ENCODE assay signal across 8 mouse cellular contexts in genomic region chr5:67260531-67261371, GRCm38 (mm10). TPM values are rescaled to one million over a fixed set of nuclear protein-coding genes. Genes with fewer than 3 reads are reported as not detected.
DNase-seq lines count a peak whose midpoint lies in the region; ATAC-seq and TF ChIP-seq lines count a peak whose summit lies in the region.

TSS of gene Tmem33 (plus strand) at chr5:67260565.

- peak; percentile 69; the same call in 1 of the 2 replicates for TF ChIP-seq POLR2A in heart, adult 2 months (IDR thresholded peaks at IDR 0.05; ENCODE audit: insufficient read depth, low read depth, low read length)

- peak within 1 kb of the TSS; percentile 94 for H3K4me3 ChIP-seq in embryonic facial prominence, embryonic 14.5 days (ENCODE audit: low read depth, low read length)
- H3K4me3 ChIP-seq in heart, adult 2 months: peak within 1 kb of the TSS; percentile 93
- H3K4me3 ChIP-seq in limb, embryonic 13.5 days: peak within 1 kb of the TSS; percentile 92
- H3K4me3 ChIP-seq in midbrain, embryonic 16.5 days (ENCODE audit: low read depth, low read length): peak within 1 kb of the TSS; percentile 97

- peak; percentile 99 for DNase-seq in 3T3-L1 (ENCODE audit: low read depth, low spot score)
- DNase-seq in adrenal gland, postnatal 4 days (ENCODE audit: low spot score in 2 of 2): peak; percentile 67 to 86
- DNase-seq in embryonic facial prominence, embryonic 14.5 days (ENCODE audit: low spot score): peak; percentile 98
- peak; percentile 91 to 95 for DNase-seq in heart, adult 2 months
- peak; percentile 96 to 97 for DNase-seq in kidney, adult 8-10 months
- peak; percentile 85 to 92 for DNase-seq in spleen, postnatal 10 days (ENCODE audit: low spot score in 2 of 2)

- no peaks in the 10 kb centered on the region for H3K27me3 ChIP-seq in embryonic facial prominence, embryonic 14.5 days (replicated peaks; ENCODE audit: control insufficient read depth, insufficient read depth, low read length)
- H3K27me3 ChIP-seq in heart, adult 2 months (ENCODE audit: control insufficient read depth, insufficient read depth, low read length): no peaks in the 10 kb centered on the region
- no peaks in the 10 kb centered on the region for H3K27me3 ChIP-seq in limb, embryonic 13.5 days
- no peaks in the 10 kb centered on the region for H3K27me3 ChIP-seq in midbrain, embryonic 16.5 days (ENCODE audit: control insufficient read depth, insufficient read depth, low read depth, low read length)

- peak within 1 kb of the TSS; percentile 93 for H3K27ac ChIP-seq in embryonic facial prominence, embryonic 14.5 days (replicated peaks; ENCODE audit: low read depth, low read length)
- peak within 1 kb of the TSS; percentile 95 for H3K27ac ChIP-seq in heart, adult 2 months
- H3K27ac ChIP-seq in limb, embryonic 13.5 days: peak within 1 kb of the TSS; percentile 93
- H3K27ac ChIP-seq in midbrain, embryonic 16.5 days (ENCODE audit: low read length): peak within 1 kb of the TSS; percentile 87

- no peaks in the 10 kb centered on the region for H3K9me3 ChIP-seq in embryonic facial prominence, embryonic 14.5 days (ENCODE audit: control insufficient read depth, low read length)
- no peaks in the 10 kb centered on the region for H3K9me3 ChIP-seq in limb, embryonic 13.5 days
- H3K9me3 ChIP-seq in midbrain, embryonic 16.5 days (replicated peaks; ENCODE audit: control insufficient read depth, low read length, poor library complexity, severe bottlenecking): no peaks in the 10 kb centered on the region

- peaks cover 5% of the 10 kb centered on the region for H3K4me1 ChIP-seq in embryonic facial prominence, embryonic 14.5 days (ENCODE audit: control insufficient read depth, insufficient read depth, low read length)
- H3K4me1 ChIP-seq in heart, adult 2 months (ENCODE audit: control insufficient read depth, insufficient read depth, low read length): peaks cover 2% of the 10 kb centered on the region; the same call in 1 of the 2 replicates
- H3K4me1 ChIP-seq in limb, embryonic 13.5 days: peaks cover 17% of the 10 kb centered on the region
- H3K4me1 ChIP-seq in midbrain, embryonic 16.5 days (ENCODE audit: control insufficient read depth, insufficient read depth, low read length): peaks cover 16% of the 10 kb centered on the region

- 0 out of 2 replicates have a peak, but pooled peaks cover 2% of the 10 kb centered on the region for H3K79me2 ChIP-seq in heart, adult 2 months (replicated peaks; ENCODE audit: control insufficient read depth, insufficient read depth, low read length)

- no peak for TF ChIP-seq CTCF in heart, adult 2 months (IDR thresholded peaks at IDR 0.05)

- peak; percentile 95 for ATAC-seq in embryonic facial prominence, embryonic 14.5 days (ENCODE audit: low read depth)
- ATAC-seq in limb, embryonic 13.5 days (ENCODE audit: low FRiP score, low read depth): peak; percentile 93
- peak; percentile 93 for ATAC-seq in midbrain, embryonic 16.5 days

- intact Hi-C loops in heart, adult 2 months (cut with DNase I): loop anchor here (2.0 to 5.0 kb wide), 2 partner anchors 46 to 167 kb away; partner anchors contain the start of genes Bend4 and Slc30a9

- TF ChIP-seq EP300 in heart, adult 2 months (IDR thresholded peaks at IDR 0.05; ENCODE audit: insufficient read depth, low read depth, low read length): peak; percentile 72

- WGBS in embryonic facial prominence, embryonic 14.5 days: under 1% methylated on average over 55 of the region's 67 CpGs
- WGBS in heart, adult 2 months: under 1% methylated on average over 67 of the region's 67 CpGs
- WGBS in limb, embryonic 13.5 days: under 1% methylated on average over 67 of the region's 67 CpGs
- under 1% methylated on average over 67 of the region's 67 CpGs for WGBS in midbrain, embryonic 16.5 days

- H3K4me2 ChIP-seq in embryonic facial prominence, embryonic 14.5 days (ENCODE audit: low read depth, low read length): peak within 1 kb of the TSS; percentile 78
- peak within 1 kb of the TSS; percentile 73 for H3K4me2 ChIP-seq in limb, embryonic 13.5 days (replicated peaks)
- peak within 1 kb of the TSS; percentile 84 for H3K4me2 ChIP-seq in midbrain, embryonic 16.5 days (ENCODE audit: low read length)

- H3K36me3 ChIP-seq in embryonic facial prominence, embryonic 14.5 days (ENCODE audit: control insufficient read depth, insufficient read depth, low read length): peaks cover 29% of the 10 kb centered on the region
- peaks cover 10% of the 10 kb centered on the region for H3K36me3 ChIP-seq in heart, adult 2 months (ENCODE audit: control insufficient read depth, insufficient read depth, low read length)
- H3K36me3 ChIP-seq in limb, embryonic 13.5 days: peaks cover 28% of the 10 kb centered on the region
- peaks cover 15% of the 10 kb centered on the region for H3K36me3 ChIP-seq in midbrain, embryonic 16.5 days (ENCODE audit: control insufficient read depth, insufficient read depth, low read length)

- H3K9ac ChIP-seq in embryonic facial prominence, embryonic 14.5 days (ENCODE audit: low read depth, low read length): peak within 1 kb of the TSS; percentile 88
- peak within 1 kb of the TSS; percentile 91 for H3K9ac ChIP-seq in heart, adult 2 months (ENCODE audit: low read depth, low read length)
- H3K9ac ChIP-seq in limb, embryonic 13.5 days: peak within 1 kb of the TSS; percentile 91
- peak within 1 kb of the TSS; percentile 92 for H3K9ac ChIP-seq in midbrain, embryonic 16.5 days (ENCODE audit: low read depth, low read length)

RNA-seq across cellular contexts. Expression of gene Tmem33, which starts in this region (rescaled TPM):
- 10 to 100 TPM; 74.6 to 83.9 TPM for total RNA-seq in adrenal gland, postnatal 4 days (2021)
- 73.0 and 78.9 TPM in 2 replicates for polyA plus RNA-seq in embryonic facial prominence, embryonic 14.5 days (2014; fragmentation: Nextera tagmentation; extraction: Ambion mirVana)
- total RNA-seq in heart, adult 2 months (2021): 10 to 100 TPM; 55.9 to 59.3 TPM
- 54.9 and 88.1 TPM in 2 replicates for polyA plus RNA-seq in heart, adult 2 months (2012; rRNA removed)
- polyA plus RNA-seq in limb, embryonic 13.5 days (2015; fragmentation: Nextera tagmentation; extraction: Ambion mirVana): 73.4 and 82.0 TPM in 2 replicates
- polyA plus RNA-seq in midbrain, embryonic 16.5 days (2015; fragmentation: Nextera tagmentation; extraction: Ambion mirVana): 67.5 and 77.0 TPM in 2 replicates

Comparison
In these comparisons a context has a peak if more than half of its experiments do, and no peak if none do; other contexts are left out.
1. Peak in every context shown above with its lines: DNase-seq, ATAC-seq, H3K4me3 ChIP-seq and H3K27ac ChIP-seq.